Mouse (Mus musculus): ENCODE results near the gene Ralgps1. TPM values are rescaled to one million over a fixed set of nuclear protein-coding genes. Genes with fewer than 3 reads are reported as not detected.

The Ralgps1 gene
- total and polyA plus RNA-seq, 3 experiments = 0.89 to 2.6 TPM; not detected in 1

- peak; percentile 88 for TF ChIP-seq ETS1 (IDR thresholded peaks at IDR 0.05; ENCODE audit: low read depth, low read length)
- TF ChIP-seq POLR2AphosphoS2 (IDR thresholded peaks at IDR 0.05; ENCODE audit: low read length) = no peak
- no peak for TF ChIP-seq HCFC1 (IDR thresholded peaks at IDR 0.05; ENCODE audit: low read depth, low read length)
- peak; percentile 86 for TF ChIP-seq TBP (IDR thresholded peaks at IDR 0.05; ENCODE audit: low read depth, low read length)
- TF ChIP-seq ZKSCAN1 (IDR thresholded peaks at IDR 0.05; ENCODE audit: low read depth, low read length) = no peak
- peak; percentile 64 for TF ChIP-seq SIN3A (IDR thresholded peaks at IDR 0.05; ENCODE audit: low read length)
- no peak for TF ChIP-seq CHD2 (IDR thresholded peaks at IDR 0.05; ENCODE audit: low read length)
Observed at GRCm38 (mm10) chr2:33256769-33257537, 114.3 kb downstream of the Ralgps1 start (continued).

DNA sequence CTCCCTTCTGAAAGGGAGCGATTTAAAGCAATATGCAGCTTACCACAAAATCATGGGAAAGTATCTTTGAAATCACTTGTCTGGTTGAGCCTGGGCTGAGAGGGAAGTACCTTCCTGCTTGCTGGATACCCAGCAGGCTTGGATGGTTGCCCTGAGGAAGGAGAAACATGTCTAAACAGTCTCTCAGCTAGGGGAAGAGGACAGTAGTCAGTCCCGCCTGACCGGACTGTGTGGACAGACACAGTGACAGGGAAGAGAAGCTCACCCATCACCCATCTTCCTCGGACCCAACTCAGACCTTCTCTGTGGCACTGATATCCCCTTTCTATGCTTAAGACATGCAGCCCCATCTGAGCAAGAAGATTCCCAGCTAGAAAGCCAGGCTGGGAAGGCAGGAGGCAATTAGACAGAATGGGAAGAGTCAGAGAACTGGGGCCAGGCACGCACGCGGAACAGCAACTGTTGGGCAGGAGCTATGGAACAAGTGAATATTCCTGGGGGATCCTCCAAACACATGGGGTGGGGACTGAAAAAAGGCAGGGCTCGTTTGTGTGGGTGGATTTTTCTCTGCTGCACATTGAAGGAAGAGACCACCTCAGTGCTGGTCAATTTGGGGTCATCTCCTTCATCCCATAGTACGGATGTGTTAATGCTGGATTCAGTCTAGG is 116.8 kb downstream of the Ralgps1 start:
- Histone ChIP-seq H3K9ac (ENCODE audit: control insufficient read depth, low read depth, low read length, poor library complexity, severe bottlenecking) (no peak overlapping the region), H3K36me3 (ENCODE audit: control insufficient read depth in 1 of 2, insufficient read depth in 2 of 2, low read length in 2 of 2) (peaks cover 0 to 37% of the 10 kb centered on the region in 2 experiments; a peak in 2 of 4 replicates), H3K27me3 (ENCODE audit: control insufficient read depth in 1 of 2, insufficient read depth in 2 of 2, low read length in 2 of 2) (no peaks in the 10 kb centered on the region), H3K9me3 (replicated peaks; ENCODE audit: insufficient read depth, low read length) (no peaks in the 10 kb centered on the region), H3K4me3 (ENCODE audit: control insufficient read depth in 1 of 2, insufficient read depth in 1 of 2, low read depth in 2 of 2, low read length in 2 of 2) (no peak overlapping the region), H3K27ac (ENCODE audit: control insufficient read depth, low read depth, low read length) (no peak overlapping the region), H3K79me2 (ENCODE audit: control insufficient read depth, insufficient read depth, low read length, poor library complexity) (no peaks in the 10 kb centered on the region; the same call in 1 of the 2 replicates), H3K4me1 (ENCODE audit: control insufficient read depth in 1 of 2, insufficient read depth in 2 of 2, low read length in 2 of 2) (peaks cover 19 to 45% of the 10 kb centered on the region in 2 experiments)
- TF ChIP-seq MXI1 (IDR thresholded peaks at IDR 0.05; ENCODE audit: low read depth, low read length) (no peak), MAX (IDR thresholded peaks at IDR 0.05; ENCODE audit: low read length) (no peak)
- peak; percentile 40 for DNase-seq (ENCODE audit: low read depth, low spot score)

DNA sequence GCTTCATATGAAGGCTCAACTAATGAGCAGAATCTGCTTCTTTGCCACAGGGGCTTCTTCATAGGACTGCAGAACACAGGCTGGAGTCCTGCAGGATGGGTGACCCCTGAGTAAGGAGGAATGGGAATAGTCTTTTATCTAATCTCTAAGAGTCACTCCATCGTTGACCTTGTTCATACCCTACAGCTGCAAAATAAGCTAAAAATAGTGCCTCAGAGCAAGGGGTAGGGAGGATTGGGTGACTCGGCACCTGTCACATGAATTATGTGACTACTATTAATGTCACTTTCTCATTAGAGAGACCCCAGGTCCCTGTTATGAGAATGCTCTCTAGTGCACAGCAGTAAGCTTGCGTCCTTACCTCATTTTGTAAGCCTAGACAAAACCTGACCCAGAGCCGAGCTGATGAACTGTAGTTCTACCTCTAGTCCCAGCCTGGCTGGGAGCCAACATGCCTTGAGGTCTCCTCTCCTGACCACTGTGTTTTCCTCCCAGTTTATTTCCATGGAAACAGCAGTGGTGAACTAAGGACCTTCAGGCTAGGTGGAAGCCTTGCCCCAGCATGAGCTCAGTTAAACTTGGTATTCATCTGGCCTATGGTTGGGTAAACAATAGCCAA is 117.6 kb downstream of the Ralgps1 start:
- Histone ChIP-seq H3K27me3 (ENCODE audit: control insufficient read depth in 1 of 2, insufficient read depth in 2 of 2, low read length in 2 of 2) (no peaks in the 10 kb centered on the region), H3K9me3 (replicated peaks; ENCODE audit: insufficient read depth, low read length) (no peaks in the 10 kb centered on the region), H3K27ac (ENCODE audit: control insufficient read depth, low read depth, low read length) (no peak overlapping the region), H3K4me3 (ENCODE audit: control insufficient read depth in 1 of 2, insufficient read depth in 1 of 2, low read depth in 2 of 2, low read length in 2 of 2) (no peak overlapping the region), H3K79me2 (ENCODE audit: control insufficient read depth, insufficient read depth, low read length, poor library complexity) (no peaks in the 10 kb centered on the region; the same call in 1 of the 2 replicates), H3K4me1 (ENCODE audit: control insufficient read depth in 1 of 2, insufficient read depth in 2 of 2, low read length in 2 of 2) (peaks cover 19 to 45% of the 10 kb centered on the region in 2 experiments), H3K36me3 (ENCODE audit: control insufficient read depth in 1 of 2, insufficient read depth in 2 of 2, low read length in 2 of 2) (peaks cover 0 to 37% of the 10 kb centered on the region in 2 experiments; a peak in 2 of 4 replicates), H3K9ac (ENCODE audit: control insufficient read depth, low read depth, low read length, poor library complexity, severe bottlenecking) (no peak overlapping the region)
- TF ChIP-seq USF2 (IDR thresholded peaks at IDR 0.05; ENCODE audit: borderline replicate concordance in 1 of 2, insufficient read depth in 1 of 2, low read depth in 1 of 2, low read length in 2 of 2) (no peak), NRF1 (IDR thresholded peaks at IDR 0.05; ENCODE audit: insufficient read depth, low read depth, low read length, poor library complexity, severe bottlenecking) (no peak), MYC (IDR thresholded peaks at IDR 0.05; ENCODE audit: low read depth, low read length) (no peak), POLR2A (IDR thresholded peaks at IDR 0.05; ENCODE audit: control insufficient read depth in 1 of 2, insufficient read depth in 1 of 2, low read depth in 1 of 2, low read length in 2 of 2, poor library complexity in 1 of 2) (no peak), HCFC1 (IDR thresholded peaks at IDR 0.05; ENCODE audit: low read depth, low read length) (no peak), RCOR1 (IDR thresholded peaks at IDR 0.05; ENCODE audit: low read depth, low read length) (no peak)
- DNase-seq (ENCODE audit: low read depth, low spot score) = no peak

All from MEL (cell line).